Comparison of ENCODE assay signal across 25 mouse cellular contexts in the genomic region with DNA sequence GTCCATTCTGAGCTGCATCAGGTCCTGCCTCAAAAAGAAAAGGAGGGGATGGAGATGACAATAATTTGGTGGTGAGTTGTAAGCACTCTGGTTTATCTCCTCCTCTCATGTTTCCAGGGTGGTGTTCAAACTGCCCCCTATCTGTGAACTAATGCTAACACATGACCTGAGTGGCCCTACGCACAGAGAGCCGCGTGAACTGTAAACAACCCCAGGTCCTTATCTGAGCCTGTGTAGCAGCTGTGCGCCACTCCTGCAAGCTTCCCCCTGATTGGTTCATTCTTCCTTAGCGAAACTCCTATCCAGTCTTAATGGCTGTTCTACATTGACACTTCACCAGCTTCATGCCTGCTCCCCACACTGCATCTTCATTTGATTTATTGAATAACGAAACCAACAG. TPM values are rescaled to one million over a fixed set of nuclear protein-coding genes. Genes with fewer than 3 reads are reported as not detected.
A peak's percentile ranks its signal among the peaks of the same experiment; 100 is the strongest.
DNase-seq lines count a peak whose midpoint lies in the region; ATAC-seq lines count a peak whose summit lies in the region.
"Had no signal": no experiment of that assay in that cellular context is flagged by ENCODE, and none has a peak within 500 bp of the region (broad histone marks: within the 10 kb centered on the region; RNA-seq: fewer than 3 reads in every experiment).

No protein-coding gene starts in this region.

- no peaks in the 10 kb centered on the region for H3K27me3 ChIP-seq in lung, embryonic 15.5 days
- H3K27me3 ChIP-seq: embryonic facial prominence, embryonic 12.5 days; embryonic facial prominence, embryonic 15.5 days; heart, embryonic 15.5 days had no signal

- intact Hi-C loops in gastrocnemius, postnatal 14 days (cut with DNase I; ENCODE audit: low total_unique reads), result loop anchor here (10.0 kb wide), 1 partner anchor 148 kb away; no protein-coding TSS in a partner anchor

- no peaks in the 10 kb centered on the region for H3K9me3 ChIP-seq in lung, embryonic 15.5 days
- H3K9me3 ChIP-seq: embryonic facial prominence, embryonic 12.5 days; embryonic facial prominence, embryonic 15.5 days; heart, embryonic 12.5 days; heart, embryonic 15.5 days had no signal

- H3K27ac ChIP-seq in lung, embryonic 15.5 days, result no peak overlapping the region
- H3K27ac ChIP-seq: embryonic facial prominence, embryonic 12.5 days; embryonic facial prominence, embryonic 15.5 days; gastrocnemius, adult 2 months; heart, embryonic 15.5 days; hindbrain, embryonic 14.5 days; hindbrain, postnatal 0 days had no signal

- H3K4me2 ChIP-seq in lung, embryonic 15.5 days, result no peak overlapping the region
- H3K4me2 ChIP-seq: embryonic facial prominence, embryonic 12.5 days; embryonic facial prominence, embryonic 15.5 days; heart, embryonic 12.5 days; heart, embryonic 15.5 days; hindbrain, embryonic 14.5 days had no signal

- H3K4me3 ChIP-seq in lung, embryonic 15.5 days, result no peak overlapping the region
- H3K4me3 ChIP-seq: embryonic facial prominence, embryonic 12.5 days; embryonic facial prominence, embryonic 15.5 days; gastrocnemius, adult 2 months; heart, embryonic 12.5 days; heart, embryonic 15.5 days had no signal

- no peak for DNase-seq in lung, postnatal 14 days
- DNase-seq in R1 (ENCODE audit: low read depth, low spot score) (peak; percentile 37), ZHBTc4 (ENCODE audit: low read depth, low spot score) (peak; percentile 7)
- no peak for DNase-seq in cerebellum, postnatal 14 days
- DNase-seq in gastrocnemius, postnatal 14 days, result no peak
- DNase-seq: adrenal gland, postnatal 10 days; adrenal gland, postnatal 36 days; cerebellum, adult 18-20 months; cerebellum, adult 9-10 months; cerebellum, postnatal 25 days; forebrain, postnatal 0 days; gastrocnemius, adult 2 months; gastrocnemius, postnatal 25 days; heart, adult 18-20 months; heart, postnatal 10 days; heart, postnatal 36 days had no signal

- no peak overlapping the region for H3K9ac ChIP-seq in lung, embryonic 15.5 days
- H3K9ac ChIP-seq: embryonic facial prominence, embryonic 12.5 days; embryonic facial prominence, embryonic 15.5 days; forebrain, postnatal 0 days; heart, embryonic 12.5 days; heart, embryonic 15.5 days; hindbrain, embryonic 14.5 days had no signal

- WGBS in lung, embryonic 15.5 days, result 57% methylated on average over 6 of the region's 6 CpGs

- no peaks in the 10 kb centered on the region for H3K36me3 ChIP-seq in lung, embryonic 15.5 days
- H3K36me3 ChIP-seq: embryonic facial prominence, embryonic 12.5 days; embryonic facial prominence, embryonic 15.5 days; heart, embryonic 12.5 days; heart, embryonic 15.5 days had no signal

- H3K4me1 ChIP-seq in lung, embryonic 15.5 days, result no peaks in the 10 kb centered on the region
- H3K4me1 ChIP-seq: embryonic facial prominence, embryonic 12.5 days; embryonic facial prominence, embryonic 15.5 days; heart, embryonic 12.5 days; heart, embryonic 15.5 days had no signal

- peak; percentile 19; the same call in 1 of the 2 replicates for ATAC-seq in lung, embryonic 15.5 days (ENCODE audit: borderline replicate concordance, extremely low read depth, low FRiP score, low TSS enrichment)
- ATAC-seq: CD4-positive, CD25-positive, alpha-beta regulatory T cell, adult 4 months; forebrain, embryonic 14.5 days; forebrain, postnatal 0 days; hindbrain, postnatal 0 days had no signal

RNA-seq across cellular contexts. Expression of a gene that starts 7.5 kb away (rescaled TPM):
- 17.2 and 17.3 TPM in 2 replicates for polyA plus RNA-seq in lung, embryonic 15.5 days (2015; fragmentation: Nextera tagmentation; extraction: Ambion mirVana)
- total RNA-seq in gastrocnemius, postnatal 14 days (2021), result 1 to 10 TPM; 3.6 to 4.1 TPM

Comparison
In these comparisons a context has a peak if more than half of its experiments do, and no peak if none do; other contexts are left out.
1. DNase-seq: peak in R1 (single experiment) and ZHBTc4 (single experiment); none in lung, postnatal 14 days (single experiment), cerebellum, postnatal 14 days (0 of 2) and gastrocnemius, postnatal 14 days (single experiment).